Comparison of ENCODE assay signal across 24 mouse cellular contexts in genomic region chr12:58216218-58216617, GRCm38 (mm10). TPM values are rescaled to one million over a fixed set of nuclear protein-coding genes. Genes with fewer than 3 reads are reported as not detected.
A peak's percentile ranks its signal among the peaks of the same experiment; 100 is the strongest.
DNase-seq lines count a peak whose midpoint lies in the region; ATAC-seq lines count a peak whose summit lies in the region.
"Had no signal": no experiment of that assay in that cellular context is flagged by ENCODE, and none has a peak within 500 bp of the region (broad histone marks: within the 10 kb centered on the region; RNA-seq: fewer than 3 reads in every experiment).

No protein-coding gene starts in this region.

- peaks cover 3% of the 10 kb centered on the region for H3K27me3 ChIP-seq in hindbrain, embryonic 16.5 days (replicated peaks; ENCODE audit: control insufficient read depth, insufficient read depth, low read length)
- peaks cover 54% of the 10 kb centered on the region for H3K27me3 ChIP-seq in hindbrain, embryonic 10.5 days (ENCODE audit: insufficient read depth, poor library complexity, severe bottlenecking)
- H3K27me3 ChIP-seq in neural tube, embryonic 13.5 days, result peaks cover 42% of the 10 kb centered on the region

- H3K27ac ChIP-seq in hindbrain, embryonic 16.5 days (ENCODE audit: low read depth, low read length), result no peak overlapping the region
- no peak overlapping the region for H3K27ac ChIP-seq in hindbrain, embryonic 10.5 days
- no peak overlapping the region for H3K27ac ChIP-seq in neural tube, embryonic 13.5 days (replicated peaks)
- H3K27ac ChIP-seq: heart, embryonic 15.5 days; intestine, embryonic 15.5 days; liver, embryonic 13.5 days; lung, embryonic 15.5 days had no signal

- 52% methylated on average over 2 of the region's 2 CpGs for WGBS in hindbrain, embryonic 16.5 days
- WGBS in hindbrain, embryonic 10.5 days, result 53% methylated on average over 2 of the region's 2 CpGs
- WGBS in neural tube, embryonic 13.5 days, result 35% methylated on average over 2 of the region's 2 CpGs

- peak overlapping the region; percentile 19; the same call in 1 of the 2 replicates for H3K4me2 ChIP-seq in hindbrain, embryonic 16.5 days (ENCODE audit: low read length)
- H3K4me2 ChIP-seq in neural tube, embryonic 13.5 days, result 0 out of 2 replicates have a peak overlapping the region, but pooled peaks have one; percentile 13
- H3K4me2 ChIP-seq: heart, embryonic 15.5 days; intestine, embryonic 15.5 days; liver, embryonic 13.5 days; lung, embryonic 15.5 days had no signal

- H3K36me3 ChIP-seq in hindbrain, embryonic 16.5 days (ENCODE audit: control insufficient read depth, insufficient read depth, low read length), result no peaks in the 10 kb centered on the region
- H3K36me3 ChIP-seq in hindbrain, embryonic 10.5 days, result no peaks in the 10 kb centered on the region
- no peaks in the 10 kb centered on the region for H3K36me3 ChIP-seq in neural tube, embryonic 13.5 days
- H3K36me3 ChIP-seq: heart, embryonic 15.5 days; intestine, embryonic 15.5 days; liver, embryonic 13.5 days; lung, embryonic 15.5 days had no signal

- H3K9ac ChIP-seq in hindbrain, embryonic 16.5 days (ENCODE audit: low read depth, low read length), result no peak overlapping the region
- H3K9ac ChIP-seq in neural tube, embryonic 13.5 days, result no peak overlapping the region
- H3K9ac ChIP-seq: heart, embryonic 15.5 days; intestine, embryonic 15.5 days; liver, embryonic 13.5 days; lung, embryonic 15.5 days had no signal

- no peaks in the 10 kb centered on the region for H3K9me3 ChIP-seq in hindbrain, embryonic 16.5 days (ENCODE audit: control insufficient read depth, low read length)
- no peaks in the 10 kb centered on the region for H3K9me3 ChIP-seq in hindbrain, embryonic 10.5 days
- H3K9me3 ChIP-seq in neural tube, embryonic 13.5 days, result no peaks in the 10 kb centered on the region
- H3K9me3 ChIP-seq: heart, embryonic 15.5 days; intestine, embryonic 15.5 days; liver, embryonic 13.5 days; lung, embryonic 15.5 days had no signal

- no peak for ATAC-seq in hindbrain, embryonic 16.5 days
- ATAC-seq in neural tube, embryonic 13.5 days (ENCODE audit: low read depth), result no peak
- no peak for ATAC-seq in erythroblast, adult 5-6 weeks (replicated peaks; ENCODE audit: low FRiP score, poor library complexity, severe bottlenecking)
- ATAC-seq: forebrain, embryonic 14.5 days; intestine, embryonic 15.5 days had no signal

- no peak overlapping the region for H3K4me3 ChIP-seq in hindbrain, embryonic 16.5 days (ENCODE audit: low read length)
- no peak overlapping the region for H3K4me3 ChIP-seq in hindbrain, embryonic 10.5 days
- H3K4me3 ChIP-seq in neural tube, embryonic 13.5 days, result no peak overlapping the region
- H3K4me3 ChIP-seq: heart, embryonic 15.5 days; intestine, embryonic 15.5 days; liver, embryonic 13.5 days; lung, embryonic 15.5 days had no signal

- no peak for DNase-seq in hindbrain, embryonic 10.5 days (ENCODE audit: low spot score)
- DNase-seq in neural tube, embryonic 10.5 days (ENCODE audit: extremely low spot score, low spot score), result no peak
- peak; percentile 22 for DNase-seq in embryo, embryonic 11 days
- DNase-seq in T-cell, adult 2 months (ENCODE audit: low spot score), result no peak
- DNase-seq: adrenal gland, postnatal 25 days; cerebellum, adult 8-10 months; cerebellum, postnatal 36 days; heart, postnatal 36 days; kidney, adult 9 months; kidney, postnatal 25 days; liver, embryonic 13.5 days; lung, postnatal 36 days; retina, postnatal 1 day; right cerebral cortex, postnatal 25 days; spleen, adult 18-20 months had no signal

- peaks cover 23% of the 10 kb centered on the region for H3K4me1 ChIP-seq in hindbrain, embryonic 16.5 days (ENCODE audit: control insufficient read depth, insufficient read depth, low read depth, low read length)
- peaks cover 42% of the 10 kb centered on the region for H3K4me1 ChIP-seq in hindbrain, embryonic 10.5 days (replicated peaks)
- H3K4me1 ChIP-seq in neural tube, embryonic 13.5 days (replicated peaks), result peaks cover 40% of the 10 kb centered on the region

RNA-seq across cellular contexts. Expression of gene Sstr1, which starts 4.6 kb away (rescaled TPM):
- polyA plus RNA-seq in hindbrain, embryonic 16.5 days (2015; fragmentation: Nextera tagmentation; extraction: Ambion mirVana), result 21.5 and 23.7 TPM in 2 replicates
- polyA plus RNA-seq in hindbrain, embryonic 10.5 days (2016; fragmentation: Nextera tagmentation; extraction: Ambion mirVana), result 0.44 and 0.54 TPM in 2 replicates
- polyA plus RNA-seq in neural tube, embryonic 13.5 days (2015; fragmentation: Nextera tagmentation; extraction: Ambion mirVana), result 9.5 and 9.6 TPM in 2 replicates
- not detected in 2 replicates for total RNA-seq in erythroblast, adult 5-6 weeks (2015; ENCODE audit: low replicate concordance)
- total RNA-seq in erythroblast, adult 5-6 weeks (2017; ENCODE audit: low replicate concordance), result not detected in 2 replicates
- total RNA-seq: adrenal gland, postnatal 25 days; megakaryocyte-erythroid progenitor cell, adult 5-6 weeks had no signal
- polyA plus RNA-seq: C2C12; liver, embryonic 13.5 days had no signal

RNA-seq across cellular contexts. Expression of gene Clec14a, which starts 52.9 kb away (rescaled TPM):
- polyA plus RNA-seq in hindbrain, embryonic 16.5 days (2015; fragmentation: Nextera tagmentation; extraction: Ambion mirVana), result 6.8 and 8.3 TPM in 2 replicates
- 5.6 and 5.7 TPM in 2 replicates for polyA plus RNA-seq in hindbrain, embryonic 10.5 days (2016; fragmentation: Nextera tagmentation; extraction: Ambion mirVana)
- 6.7 and 7.2 TPM in 2 replicates for polyA plus RNA-seq in neural tube, embryonic 13.5 days (2015; fragmentation: Nextera tagmentation; extraction: Ambion mirVana)
- not detected in 2 replicates for total RNA-seq in erythroblast, adult 5-6 weeks (2015; ENCODE audit: low replicate concordance)
- not detected in 2 replicates for total RNA-seq in erythroblast, adult 5-6 weeks (2017; ENCODE audit: low replicate concordance)
- total RNA-seq: megakaryocyte-erythroid progenitor cell, adult 5-6 weeks had no signal
- polyA plus RNA-seq: C2C12 had no signal
